Mouse (Mus musculus): ENCODE data around the gene Ttc21a. TPM values are rescaled to one million over a fixed set of nuclear protein-coding genes. Genes with fewer than 3 reads are reported as not detected.
"Not testable (repeated sequence)": the region's sequence is repeated elsewhere in the genome, so short reads cannot be mapped to it uniquely, and the experiment has no call there.

Gene Ttc21a
- polyA plus RNA-seq, 1 experiment from 2014 or later, result 0.69 TPM

DNA sequence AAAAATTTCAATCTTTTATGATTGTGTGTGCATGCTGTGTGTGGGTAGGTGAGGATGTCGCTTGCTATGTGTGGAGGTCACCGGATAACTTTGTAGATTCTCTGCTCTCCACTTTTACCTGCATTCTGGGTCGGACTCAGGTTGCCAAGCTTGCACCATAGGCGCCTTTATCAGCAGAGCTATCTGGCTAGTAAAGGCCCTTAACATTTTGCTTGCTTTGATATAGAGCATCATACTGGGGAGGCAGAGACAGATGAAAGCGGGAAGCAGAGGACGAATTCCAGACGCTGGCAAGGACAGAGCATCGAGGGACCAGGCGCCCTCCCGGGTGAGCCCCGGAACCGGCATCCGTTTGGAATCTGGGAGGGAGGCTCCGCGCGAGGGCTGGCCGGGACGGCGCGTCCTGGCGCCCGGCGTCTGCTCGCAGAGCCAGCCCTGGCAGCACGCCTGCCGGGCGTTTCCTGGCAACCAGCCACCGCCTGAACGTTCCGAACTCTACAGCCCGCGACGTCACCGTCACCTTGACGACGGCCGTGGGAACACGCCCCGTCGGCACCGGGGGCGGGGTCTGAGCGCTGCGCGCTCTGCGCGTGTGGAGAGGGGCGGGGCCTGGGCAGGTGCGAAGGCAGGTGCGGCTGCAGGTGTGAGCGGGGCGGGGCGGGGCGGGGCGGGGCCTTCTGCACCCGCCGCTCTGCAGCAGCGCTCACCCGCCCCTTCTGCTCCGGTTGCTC lies 73.5 kb downstream of the Ttc21a start:
- Histone ChIP-seq H3K4me3 (peak overlapping the region; percentile 45), H3K27me3 (no peaks in the 10 kb centered on the region), H3K27ac (replicated peaks) (peak overlapping the region; percentile 90), H3K9me3 (no peaks in the 10 kb centered on the region), H3K9ac (replicated peaks) (peak overlapping the region; percentile 46), H3K4me2 (replicated peaks) (peak overlapping the region; percentile 75), H3K36me3 (no peaks in the 10 kb centered on the region), H3K4me1 (peaks cover 11% of the 10 kb centered on the region)
- ATAC-seq (replicated peaks), result peak; percentile 93
- WGBS, result 2% methylated on average over 49 of the region's 60 CpGs

- Histone ChIP-seq H3K9ac (replicated peaks) (peak overlapping the region; percentile 37), H3K27ac (replicated peaks) (peak overlapping the region; percentile 90), H3K4me3 (peak overlapping the region; percentile 45), H3K9me3 (no peaks in the 10 kb centered on the region), H3K36me3 (no peaks in the 10 kb centered on the region), H3K27me3 (no peaks in the 10 kb centered on the region), H3K4me2 (replicated peaks) (peak overlapping the region; percentile 75), H3K4me1 (peaks cover 11% of the 10 kb centered on the region)
- ATAC-seq (replicated peaks), result peak; percentile 77
- WGBS, result 2% methylated on average over 10 of the region's 10 CpGs
Observed at GRCm38 (mm10) chr9:120011533-120011932, 74.1 kb downstream of the Ttc21a start.

DNA sequence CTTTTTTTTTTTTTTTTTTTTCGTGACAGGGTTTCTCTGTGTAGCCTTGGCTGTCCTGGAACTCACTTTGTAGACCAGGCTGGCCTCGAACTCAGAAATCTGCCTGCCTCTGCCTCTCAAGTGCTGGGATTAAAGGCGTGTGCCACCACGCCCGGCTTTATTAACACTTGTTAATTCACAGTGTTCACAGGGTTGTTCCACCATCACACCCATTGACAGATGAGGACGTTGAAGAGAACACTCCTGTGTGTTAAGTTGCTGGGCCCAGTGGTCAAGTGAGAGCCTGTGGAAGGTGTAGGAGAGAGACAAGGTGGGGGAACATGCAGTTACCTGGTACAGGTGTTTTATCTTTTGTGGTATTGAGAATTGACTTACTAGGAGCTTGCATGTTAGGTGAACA lies 74.8 kb downstream of the Ttc21a start:
- not testable (repeated sequence) for H3K4me2 ChIP-seq (replicated peaks); H3K27me3 ChIP-seq; H3K4me3 ChIP-seq; H3K27ac ChIP-seq (replicated peaks); H3K36me3 ChIP-seq; H3K9me3 ChIP-seq; ATAC-seq (replicated peaks); H3K9ac ChIP-seq (replicated peaks)
- 85% methylated on average over 6 of the region's 6 CpGs for WGBS
- peaks cover 11% of the 10 kb centered on the region for H3K4me1 ChIP-seq

DNA sequence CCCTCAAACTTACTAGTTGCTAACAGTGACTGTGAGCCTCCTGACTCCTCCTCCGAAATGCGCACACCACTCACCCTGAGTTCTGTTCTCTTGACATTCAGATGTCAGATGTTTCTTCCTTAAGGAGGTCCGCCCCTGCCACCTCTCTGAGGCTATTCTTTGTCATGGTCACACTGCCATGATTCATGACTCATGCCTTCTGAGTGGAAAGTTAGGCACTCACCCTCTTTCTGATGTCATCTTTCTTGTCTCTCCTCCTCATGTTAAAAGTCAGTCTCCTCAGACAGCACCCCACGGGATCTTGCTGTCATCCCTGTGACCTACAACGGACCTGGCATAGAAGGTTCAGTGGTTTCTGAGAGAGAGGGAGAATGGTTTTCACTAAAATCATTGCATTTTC lies 75.4 kb downstream of the Ttc21a start:
- no peak overlapping the region for H3K4me3 ChIP-seq
- H3K27ac ChIP-seq (replicated peaks), result no peak overlapping the region
- 89% methylated on average over 5 of the region's 5 CpGs for WGBS
- no peaks in the 10 kb centered on the region for H3K36me3 ChIP-seq
- H3K4me1 ChIP-seq, result peaks cover 11% of the 10 kb centered on the region
- H3K9me3 ChIP-seq, result no peaks in the 10 kb centered on the region
- H3K4me2 ChIP-seq (replicated peaks), result no peak overlapping the region
- ATAC-seq (replicated peaks), result no peak
- H3K9ac ChIP-seq (replicated peaks), result no peak overlapping the region
- no peaks in the 10 kb centered on the region for H3K27me3 ChIP-seq

DNA sequence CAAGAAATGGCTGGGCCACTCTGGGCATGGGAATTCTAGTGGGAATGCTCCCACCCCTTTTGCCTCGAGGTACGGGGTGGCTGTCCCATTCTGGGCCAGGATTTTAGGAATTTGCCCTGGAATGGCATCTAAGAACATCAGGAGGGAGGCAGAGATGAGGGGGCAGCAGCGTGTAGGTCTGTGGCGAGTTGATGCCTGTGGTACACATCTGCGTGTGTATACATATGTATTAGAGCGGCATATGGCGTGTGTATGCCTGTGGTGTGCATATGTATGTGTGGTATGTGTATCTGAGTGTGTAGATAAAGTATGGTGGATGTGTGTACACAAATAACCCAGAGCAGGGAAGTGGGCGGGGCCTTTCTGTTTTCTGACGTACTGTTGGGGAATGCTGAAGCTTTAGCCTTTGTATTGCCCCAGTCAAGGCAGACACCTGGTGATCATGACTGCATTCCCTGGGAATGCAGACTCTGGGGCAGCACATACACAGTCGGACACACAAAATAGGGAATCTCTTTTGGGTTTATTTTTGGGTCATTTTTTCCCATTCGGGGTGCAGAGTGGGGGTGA lies 75.9 kb downstream of the Ttc21a start:
- no peak overlapping the region for H3K9ac ChIP-seq (replicated peaks)
- H3K4me1 ChIP-seq, result peaks cover 11% of the 10 kb centered on the region
- no peaks in the 10 kb centered on the region for H3K27me3 ChIP-seq
- ATAC-seq (replicated peaks), result no peak
- H3K27ac ChIP-seq (replicated peaks), result no peak overlapping the region
- 73% methylated on average over 11 of the region's 11 CpGs for WGBS
- H3K4me3 ChIP-seq, result no peak overlapping the region
- no peaks in the 10 kb centered on the region for H3K9me3 ChIP-seq
- H3K4me2 ChIP-seq (replicated peaks), result no peak overlapping the region
- no peaks in the 10 kb centered on the region for H3K36me3 ChIP-seq

- no peak for ATAC-seq (replicated peaks)
- no peak overlapping the region for H3K4me2 ChIP-seq (replicated peaks)
- no peaks in the 10 kb centered on the region for H3K27me3 ChIP-seq
- H3K36me3 ChIP-seq, result no peaks in the 10 kb centered on the region
- no peak overlapping the region for H3K4me3 ChIP-seq
- peaks cover 11% of the 10 kb centered on the region for H3K4me1 ChIP-seq
- H3K9me3 ChIP-seq, result no peaks in the 10 kb centered on the region
- no peak overlapping the region for H3K9ac ChIP-seq (replicated peaks)
- H3K27ac ChIP-seq (replicated peaks), result no peak overlapping the region
- WGBS, result 79% methylated on average over 6 of the region's 6 CpGs
Observed at GRCm38 (mm10) chr9:120014828-120015227, 77.4 kb downstream of the Ttc21a start.

- WGBS, result 77% methylated on average over 10 of the region's 10 CpGs
- H3K4me2 ChIP-seq (replicated peaks), result no peak overlapping the region
- no peaks in the 10 kb centered on the region for H3K27me3 ChIP-seq
- H3K36me3 ChIP-seq, result no peaks in the 10 kb centered on the region
- no peak overlapping the region for H3K4me3 ChIP-seq
- H3K9me3 ChIP-seq, result no peaks in the 10 kb centered on the region
- H3K4me1 ChIP-seq, result peaks cover 2% of the 10 kb centered on the region; the same call in 1 of the 2 replicates
- no peak overlapping the region for H3K9ac ChIP-seq (replicated peaks)
- no peak overlapping the region for H3K27ac ChIP-seq (replicated peaks)
- ATAC-seq (replicated peaks), result no peak
Observed at GRCm38 (mm10) chr9:120016956-120017355, 79.5 kb downstream of the Ttc21a start.

Other genes starting within 250 kb of the Ttc21a start
- 0.19 and 0.20 TPM in 2 replicates for gene Scn10a, start 218.3 kb upstream of the Ttc21a start, polyA plus RNA-seq (2015; fragmentation: Nextera tagmentation; extraction: Ambion mirVana)
- 0.18 and 0.22 TPM in 2 replicates for gene Scn11a, start 112.2 kb upstream of the Ttc21a start, polyA plus RNA-seq (2015; fragmentation: Nextera tagmentation; extraction: Ambion mirVana)
- gene Wdr48, start 42.7 kb upstream of the Ttc21a start, polyA plus RNA-seq (2015; fragmentation: Nextera tagmentation; extraction: Ambion mirVana), result 78.0 and 82.5 TPM in 2 replicates
- gene Gorasp1, start within 50 bp of the Ttc21a start, polyA plus RNA-seq (2015; fragmentation: Nextera tagmentation; extraction: Ambion mirVana), result 25.5 and 26.2 TPM in 2 replicates
- gene Csrnp1, start 47.1 kb downstream of the Ttc21a start, polyA plus RNA-seq (2015; fragmentation: Nextera tagmentation; extraction: Ambion mirVana), result 1.6 and 2.0 TPM in 2 replicates
- not detected in 2 replicates for gene Xirp1, start 86.0 kb downstream of the Ttc21a start, polyA plus RNA-seq (2015; fragmentation: Nextera tagmentation; extraction: Ambion mirVana)
- gene Cx3cr1, start 132.3 kb downstream of the Ttc21a start, polyA plus RNA-seq (2015; fragmentation: Nextera tagmentation; extraction: Ambion mirVana), result 6.6 and 6.9 TPM in 2 replicates
- not detected in 2 replicates for gene Ccr8, start 154.5 kb downstream of the Ttc21a start, polyA plus RNA-seq (2015; fragmentation: Nextera tagmentation; extraction: Ambion mirVana)
- 37.4 and 37.9 TPM in 2 replicates for gene Slc25a38, start 172.8 kb downstream of the Ttc21a start, polyA plus RNA-seq (2015; fragmentation: Nextera tagmentation; extraction: Ambion mirVana)
- gene Rpsa, start 190.1 kb downstream of the Ttc21a start, polyA plus RNA-seq (2015; fragmentation: Nextera tagmentation; extraction: Ambion mirVana), result 997 and 1,035 TPM in 2 replicates
- 0.17 TPM in 1 of 2 replicates, not detected in the other for gene Mobp, start 212.1 kb downstream of the Ttc21a start, polyA plus RNA-seq (2015; fragmentation: Nextera tagmentation; extraction: Ambion mirVana)